Mouse (Mus musculus) ovary, postnatal 36 days (tissue): ENCODE results near the gene Pdzk1ip1.

ENCODE experiments used
- DNase-seq: peaks from one replicate; pipeline ENCODE4 v3.0.0; 2022; ENCODE audit warnings: low spot score, mixed read lengths

Pdzk1ip1 gene

DNA sequence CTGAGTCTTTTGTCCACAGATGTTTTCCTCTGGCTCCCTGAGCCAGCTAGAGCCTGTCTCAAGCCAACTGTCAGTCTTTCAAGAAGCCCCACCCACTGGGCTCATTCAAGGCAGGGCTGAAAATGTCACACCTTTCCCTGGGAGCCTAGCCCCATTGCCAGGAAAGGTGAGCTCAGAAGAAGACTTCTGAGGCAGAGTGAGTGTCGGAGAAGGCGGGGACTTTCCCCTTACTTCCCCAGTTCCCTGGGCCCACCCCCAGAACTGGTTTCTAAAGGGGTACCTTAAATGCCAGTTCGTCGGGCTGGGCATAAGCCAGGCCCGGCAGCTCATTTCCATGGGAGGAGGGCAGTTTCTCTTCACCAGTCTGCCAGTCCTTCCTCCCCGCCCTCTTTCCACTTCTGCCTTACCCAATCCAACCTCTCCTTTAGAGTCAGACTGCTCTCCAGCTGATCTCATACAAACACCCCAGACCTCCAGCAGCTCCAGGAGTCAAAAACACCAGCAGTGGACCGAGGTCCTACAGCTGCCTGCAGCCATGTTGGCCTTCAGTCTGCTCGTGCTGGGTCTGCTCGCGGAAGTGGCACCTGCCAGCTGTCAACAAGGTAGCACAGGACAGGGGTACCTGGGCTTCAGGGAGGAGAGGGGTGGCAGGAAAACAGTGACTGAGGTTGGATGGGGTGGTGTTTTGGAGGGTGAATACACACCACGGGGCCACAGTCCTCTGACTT is at the start of gene Pdzk1ip1:
Pdzk1ip1 (plus strand) TSS at position 98 of the 728 bp plus-strand sequence.
- no peak for DNase-seq

DNA sequence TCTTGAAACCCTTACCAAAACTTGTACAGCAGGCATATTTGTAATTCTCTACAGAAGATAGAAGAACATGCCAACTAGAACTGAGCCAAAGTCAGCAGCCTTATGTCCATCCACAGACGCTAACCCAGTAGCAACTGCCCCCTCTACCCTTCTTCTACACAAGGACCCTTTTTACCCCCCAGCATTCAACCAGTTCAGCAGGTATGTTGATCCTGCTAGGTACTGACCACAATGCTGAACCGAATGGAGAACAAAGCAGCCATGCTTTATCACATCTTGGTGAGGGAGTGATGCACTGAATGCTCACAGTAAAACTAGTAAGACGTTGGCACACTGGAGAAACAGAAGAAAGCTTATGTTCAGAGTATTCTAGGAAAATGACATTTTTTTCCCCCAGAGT is 42.9 kb upstream of the Pdzk1ip1 start:
- DNase-seq, result no peak

GRCm38 (mm10) chr4:115047750-115048149 is 40.8 kb upstream of the Pdzk1ip1 start:
- no peak for DNase-seq

GRCm38 (mm10) chr4:115048190-115048589 is 40.3 kb upstream of the Pdzk1ip1 start:
- no peak for DNase-seq

DNA sequence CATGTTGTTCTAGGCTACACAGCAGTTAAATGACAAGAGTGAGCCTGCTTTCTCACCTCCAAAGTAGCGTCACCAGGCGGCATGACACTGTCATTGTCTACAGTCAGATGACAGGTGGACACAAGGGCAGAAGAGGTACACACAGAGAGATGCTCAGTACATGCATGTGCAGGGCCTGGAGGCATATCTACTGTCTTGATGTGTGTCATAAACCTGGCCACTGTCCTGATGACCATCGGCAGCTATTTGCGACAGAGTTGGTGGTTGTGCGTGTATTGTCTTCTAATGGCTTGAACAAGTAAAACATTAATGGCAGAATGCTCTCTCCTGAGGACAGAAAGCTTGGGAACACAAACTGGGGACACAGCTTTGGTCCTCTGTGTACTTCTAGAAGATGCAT is 37.3 kb upstream of the Pdzk1ip1 start:
- DNase-seq, result no peak

GRCm38 (mm10) chr4:115052343-115053005 is 36.0 kb upstream of the Pdzk1ip1 start:
- peak; percentile 42 for DNase-seq

DNA sequence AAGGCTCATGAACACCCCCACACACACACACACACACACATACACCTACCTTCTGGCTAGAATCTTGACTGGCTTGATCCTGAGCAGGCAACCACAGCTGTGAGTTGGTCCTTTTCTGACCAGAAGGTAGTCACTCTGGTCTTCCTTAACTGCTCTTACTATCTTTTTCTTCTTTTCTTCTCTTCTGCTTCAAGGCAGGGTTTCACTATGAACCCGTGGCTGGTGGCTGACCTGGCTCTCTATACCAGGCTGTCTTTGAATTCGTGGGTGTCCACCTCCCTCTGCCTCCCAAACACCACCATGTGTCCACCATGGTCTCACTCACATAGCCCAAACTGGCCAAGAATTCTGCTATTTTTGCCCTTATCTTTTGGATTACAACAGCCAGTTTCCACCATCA is 33.5 kb upstream of the Pdzk1ip1 start:
- DNase-seq, result no peak

- DNase-seq, result no peak
Observed at GRCm38 (mm10) chr4:115055691-115056090, 32.8 kb upstream of the Pdzk1ip1 start.

DNA sequence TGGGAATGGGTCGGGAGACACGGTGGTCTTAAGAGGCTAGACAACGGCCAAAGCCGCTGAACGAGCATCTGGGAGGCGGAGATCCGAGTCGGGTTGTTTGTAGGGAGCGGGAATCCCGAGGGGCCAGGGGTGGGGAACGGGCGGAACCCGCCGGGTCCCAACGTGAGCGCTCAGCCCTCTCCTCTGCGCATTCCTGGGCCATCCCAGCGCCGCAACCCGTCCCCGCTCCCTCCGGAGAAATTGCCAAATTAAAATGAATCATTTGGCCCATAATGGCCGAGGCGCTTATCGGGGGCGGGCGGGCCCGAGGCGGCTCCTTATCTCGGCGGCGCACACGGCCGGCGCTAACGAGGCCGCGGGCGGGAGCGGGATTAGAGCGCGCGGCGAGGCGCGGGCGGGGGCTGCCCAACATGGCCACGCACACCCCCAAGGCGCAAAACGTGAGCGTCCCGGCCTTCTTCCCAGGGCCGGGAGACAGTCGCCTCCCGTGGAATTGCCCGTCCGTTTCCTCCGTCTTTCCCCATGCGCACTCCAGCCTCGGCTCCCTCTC is 32.1 kb upstream of the Pdzk1ip1 start, which contains the start of gene Tal1:
Tal1 (plus strand) TSS at position 56 of the 550 bp plus-strand sequence.
- DNase-seq, result no peak

GRCm38 (mm10) chr4:115056921-115057673 is 31.4 kb upstream of the Pdzk1ip1 start:
- DNase-seq, result peak; percentile 49

DNA sequence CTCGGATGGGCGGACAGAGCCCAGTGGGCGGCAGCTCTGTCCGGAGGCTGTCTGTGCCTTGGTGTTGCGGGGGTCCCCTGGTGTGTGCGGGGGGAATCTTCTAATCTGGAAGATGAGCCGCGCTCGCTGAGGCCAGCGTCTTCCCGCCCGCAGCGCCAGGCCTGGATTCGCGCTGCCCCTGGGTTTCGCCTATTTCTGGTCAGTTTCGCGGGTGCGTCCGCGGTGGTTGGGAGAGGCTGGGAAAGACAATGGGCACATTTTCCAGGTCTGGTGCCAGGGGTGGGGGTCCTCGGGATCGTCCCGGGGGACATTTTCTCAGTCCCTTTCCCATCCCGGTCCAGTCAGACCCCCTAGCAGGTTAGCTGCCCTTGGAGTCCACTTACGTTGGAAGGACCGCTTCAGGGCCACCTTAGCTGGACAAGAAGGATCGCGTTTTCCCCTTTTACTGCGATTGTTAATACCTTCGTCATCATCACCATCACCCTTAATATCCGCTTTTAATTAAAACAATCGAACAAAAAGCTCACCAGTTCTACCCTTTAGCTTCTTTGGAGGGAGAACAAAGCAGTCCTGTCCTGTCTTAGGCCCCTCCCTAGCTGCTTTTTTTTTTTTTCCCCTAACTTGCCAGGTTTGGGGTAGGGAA is 30.7 kb upstream of the Pdzk1ip1 start:
- no peak for DNase-seq

DNA sequence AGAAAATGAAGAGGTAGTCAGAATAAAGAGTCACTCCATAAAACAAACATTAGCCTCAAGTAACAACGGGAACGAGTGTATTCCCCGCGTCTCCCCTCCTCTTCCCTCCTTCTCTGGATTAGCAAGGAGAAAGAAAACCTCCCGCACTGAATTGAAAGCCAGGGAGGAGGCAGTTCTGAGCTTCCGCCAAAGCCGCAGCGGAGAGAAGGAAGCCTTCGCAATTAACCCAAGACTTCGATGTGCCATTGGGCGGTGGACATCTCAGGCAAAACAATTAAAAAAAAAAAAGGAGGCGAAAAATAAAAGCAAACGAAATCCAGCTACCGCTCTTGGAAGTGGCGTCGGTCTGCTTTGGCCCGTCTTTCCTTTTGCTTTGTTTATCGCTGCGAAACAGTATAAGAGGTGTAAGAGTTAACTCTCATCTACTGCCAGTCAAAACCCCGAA is 30.2 kb upstream of the Pdzk1ip1 start:
- no peak for DNase-seq

DNA sequence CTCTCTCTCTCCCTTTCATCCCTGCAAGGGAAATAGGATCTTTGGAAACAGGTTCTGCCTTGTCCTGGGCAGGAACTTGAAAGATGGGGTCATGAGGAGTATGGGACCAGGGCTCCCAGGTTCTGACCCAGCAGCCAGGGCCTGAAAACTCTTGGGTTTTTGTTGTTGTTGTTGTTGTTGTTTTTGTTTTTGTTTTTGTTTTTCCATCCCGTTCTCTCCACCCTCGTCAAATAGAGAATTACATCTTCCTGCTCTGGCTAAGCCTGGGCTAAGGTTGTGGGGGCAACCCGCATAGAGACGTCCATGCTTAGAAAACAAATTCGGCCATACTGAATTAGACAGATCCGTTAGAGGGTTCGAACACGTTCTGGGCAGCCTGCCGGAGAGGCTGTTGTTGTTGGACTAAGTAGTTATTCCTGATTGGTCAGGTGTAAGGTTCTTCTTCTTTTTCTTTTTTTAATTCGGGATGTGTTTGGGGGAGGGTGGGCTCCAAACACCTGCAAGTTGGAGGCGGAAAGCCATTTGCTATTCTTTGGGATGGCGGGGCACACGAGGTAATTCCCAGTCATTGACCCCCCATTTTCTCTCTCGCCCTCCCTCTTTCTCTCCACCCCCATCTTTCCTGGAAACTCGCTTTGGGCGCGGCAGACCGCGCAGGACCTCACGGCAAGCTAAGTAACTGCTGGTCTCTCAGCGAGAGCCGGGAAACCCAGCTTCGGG is 29.5 kb upstream of the Pdzk1ip1 start:
- no peak for DNase-seq

GRCm38 (mm10) chr4:115059871-115060270 is 28.6 kb upstream of the Pdzk1ip1 start:
- DNase-seq, result no peak

DNA sequence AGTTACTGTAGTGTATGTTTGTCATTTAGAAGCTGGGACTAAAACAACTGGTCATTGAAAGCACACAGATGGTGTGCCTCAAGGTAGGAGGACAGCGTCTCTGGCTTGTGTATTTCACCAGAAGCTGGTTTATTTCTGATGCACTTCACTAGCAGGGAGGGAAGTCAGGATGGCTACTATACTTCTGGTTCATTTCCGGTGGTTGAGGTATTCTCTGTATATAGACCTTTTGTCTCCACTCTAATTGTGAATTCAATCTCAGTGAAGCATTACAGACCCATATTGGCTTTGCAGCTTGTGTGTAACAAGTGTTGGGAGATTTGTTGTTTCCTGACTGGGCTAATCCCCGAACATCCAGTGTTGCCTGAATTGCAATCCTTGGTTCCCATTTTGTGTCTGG is 27.8 kb upstream of the Pdzk1ip1 start:
- no peak for DNase-seq

DNA sequence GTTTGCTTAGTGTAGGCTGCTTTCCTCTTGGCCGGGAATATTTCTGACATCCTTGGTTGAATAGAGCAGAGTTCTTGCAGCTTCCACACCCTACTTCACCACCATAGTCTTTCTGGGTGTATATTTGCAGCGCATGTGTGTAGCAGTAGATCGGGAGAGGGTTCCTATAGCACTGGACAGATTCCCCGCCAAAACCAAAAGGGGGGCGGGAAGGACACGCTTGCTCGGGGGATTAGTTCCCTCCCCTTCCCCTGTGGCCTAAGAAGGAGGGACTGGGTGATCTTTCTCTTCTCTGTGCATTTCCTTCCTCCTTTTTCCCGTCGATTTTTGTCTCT is 26.0 kb upstream of the Pdzk1ip1 start:
- DNase-seq, result no peak

DNA sequence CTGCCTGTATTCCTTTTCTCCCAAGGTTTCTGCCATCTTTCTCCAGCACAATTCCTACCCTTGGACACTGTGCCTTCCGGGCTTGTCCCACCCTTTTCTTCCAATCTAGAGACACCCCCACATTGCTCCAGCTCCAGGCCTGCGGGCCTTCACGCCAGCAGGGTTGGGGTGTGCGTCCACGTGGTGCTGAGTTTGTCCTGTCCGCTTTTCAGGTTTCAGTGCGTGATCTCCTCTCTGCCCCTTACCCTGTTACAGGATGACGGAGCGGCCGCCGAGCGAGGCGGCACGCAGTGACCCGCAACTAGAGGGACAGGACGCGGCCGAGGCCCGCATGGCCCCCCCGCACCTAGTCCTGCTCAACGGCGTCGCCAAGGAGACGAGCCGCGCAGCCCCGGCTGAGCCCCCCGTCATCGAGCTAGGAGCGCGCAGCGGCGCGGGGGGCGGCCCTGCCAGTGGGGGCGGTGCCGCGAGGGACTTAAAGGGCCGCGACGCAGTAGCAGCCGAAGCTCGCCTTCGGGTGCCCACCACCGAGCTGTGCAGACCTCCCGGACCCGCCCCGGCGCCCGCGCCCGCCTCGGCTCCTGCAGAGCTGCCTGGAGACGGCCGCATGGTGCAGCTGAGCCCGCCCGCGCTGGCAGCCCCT is 25.5 kb upstream of the Pdzk1ip1 start:
- peak; percentile 35 for DNase-seq

DNA sequence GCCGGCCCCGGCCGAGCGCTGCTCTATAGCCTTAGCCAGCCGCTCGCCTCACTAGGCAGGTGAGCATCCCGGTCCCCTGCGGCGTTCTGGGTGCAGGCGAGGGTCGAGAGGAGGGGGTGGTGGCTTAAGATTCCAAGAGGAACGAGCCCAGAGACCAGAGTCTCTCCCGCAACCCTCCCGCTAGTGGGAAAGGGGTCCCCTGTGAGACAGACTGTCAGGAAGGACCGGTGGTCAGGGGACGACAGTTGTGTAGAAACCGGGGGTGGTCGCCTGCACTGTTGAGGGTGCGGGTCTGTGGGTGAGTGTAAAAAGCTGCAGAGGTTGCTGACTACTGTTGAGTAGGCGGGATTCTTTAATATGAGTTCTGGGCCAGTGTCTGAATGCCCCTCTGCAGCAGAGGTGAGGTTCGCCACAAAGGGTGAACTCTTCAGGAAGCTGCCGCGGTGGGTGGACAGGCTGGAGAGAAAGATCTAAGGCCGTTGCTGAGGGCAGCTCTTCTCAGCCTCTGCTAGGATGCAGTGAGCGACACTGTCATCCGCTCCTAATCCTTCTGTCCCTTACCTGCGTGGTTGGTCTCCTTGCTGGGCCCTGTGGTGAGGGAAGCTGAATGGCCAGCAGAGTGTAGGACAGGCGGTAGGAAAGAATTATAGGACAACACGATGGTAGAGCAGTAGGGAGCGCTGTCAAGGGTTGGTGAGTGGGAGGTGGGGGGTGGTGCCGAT is 24.8 kb upstream of the Pdzk1ip1 start:
- DNase-seq, result no peak

DNA sequence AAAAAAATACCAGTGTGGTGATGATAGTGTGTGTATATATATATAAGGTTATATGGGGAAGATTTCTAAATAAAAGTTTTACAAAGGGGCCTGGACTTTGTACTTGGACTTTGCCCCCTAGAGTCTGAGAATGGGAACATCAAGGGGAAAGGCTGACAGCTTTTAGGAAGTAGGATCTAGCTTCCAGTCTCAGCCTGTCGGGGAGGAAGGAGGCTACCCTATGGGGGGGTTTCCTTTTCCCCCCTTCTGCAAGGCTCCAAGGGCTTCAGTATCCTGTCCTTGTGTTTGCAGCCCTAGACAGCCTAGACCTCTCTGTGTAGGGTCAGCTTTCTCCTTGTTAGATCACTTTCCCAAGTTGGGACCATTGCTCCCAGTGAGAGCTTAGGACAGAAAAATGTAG is 16.8 kb upstream of the Pdzk1ip1 start:
- no peak for DNase-seq

- no peak for DNase-seq
Observed at GRCm38 (mm10) chr4:115074789-115075188, 13.7 kb upstream of the Pdzk1ip1 start.
